Mouse (Mus musculus) midbrain, embryonic 16.5 days (tissue): ENCODE measurements at regions not wholly inside any gene's neighbourhood (a gene's known extent, or its start where the extent isn't known, plus 50 kb on each side); places are given as distances from the start of the nearest gene placed in this dataset.

Experiments
- ATAC-seq: fragments of 200-750 bp; cut with Nextera tagmentation; 2 replicates; pipeline ENCODE4 v1.8.0; 2017; ENCODE audit warnings: moderate TSS enrichment
- H3K27ac ChIP-seq: fragments of 300-500 bp; sonication (generic); 2 replicates; pipeline ENCODE4 v1.5.1; 2014; ENCODE audit warnings: mild to moderate bottlenecking, low read length, mixed read lengths
- H3K27me3 ChIP-seq: fragments of 300-500 bp; sonication (generic); 2 replicates; pipeline ENCODE4 v1.6.1; 2014; ENCODE audit warnings: low read depth, low read length, mixed read lengths; ENCODE audit not compliant: control insufficient read depth, insufficient read depth
- H3K36me3 ChIP-seq: fragments of 300-500 bp; sonication (generic); 2 replicates; pipeline ENCODE4 v1.6.1; 2014; ENCODE audit warnings: mild to moderate bottlenecking, low read length, moderate library complexity, mixed read lengths; ENCODE audit not compliant: control insufficient read depth, insufficient read depth
- H3K4me1 ChIP-seq: fragments of 300-500 bp; sonication (generic); 2 replicates; pipeline ENCODE4 v1.6.1; 2014; ENCODE audit warnings: mild to moderate bottlenecking, low read length, mixed read lengths; ENCODE audit not compliant: control insufficient read depth, insufficient read depth
- H3K4me2 ChIP-seq: fragments of 300-500 bp; sonication (generic); 2 replicates; pipeline ENCODE4 v1.6.1; 2014; ENCODE audit warnings: mild to moderate bottlenecking, low read length, mixed read lengths
- H3K4me3 ChIP-seq: fragments of 300-500 bp; sonication (generic); 2 replicates; pipeline ENCODE4 v1.5.1; 2014; ENCODE audit warnings: low read depth, mild to moderate bottlenecking, low read length, moderate library complexity, mixed read lengths
- H3K9ac ChIP-seq: fragments of 300-500 bp; sonication (generic); 2 replicates; pipeline ENCODE4 v1.6.1; 2014; ENCODE audit warnings: low read depth, low read length, mixed read lengths
- H3K9me3 ChIP-seq: fragments of 300-500 bp; sonication (generic); replicated peaks from 2 replicates; pipeline ENCODE4 v1.6.1; 2014; ENCODE audit warnings: mild to moderate bottlenecking, low read length, mixed read lengths; ENCODE audit not compliant: control insufficient read depth, poor library complexity, severe bottlenecking

GRCm38 (mm10) chr10:54509766-54510165, 433.4 kb upstream of the Man1a start:
- Histone ChIP-seq H3K9ac (no peak overlapping the region), H3K4me1 (no peaks in the 10 kb centered on the region), H3K36me3 (no peaks in the 10 kb centered on the region), H3K4me3 (no peak overlapping the region), H3K4me2 (no peak overlapping the region), H3K27me3 (no peaks in the 10 kb centered on the region), H3K27ac (no peak overlapping the region), H3K9me3 (no peaks in the 10 kb centered on the region)
- ATAC-seq, result no peak
